In the genomic region with DNA sequence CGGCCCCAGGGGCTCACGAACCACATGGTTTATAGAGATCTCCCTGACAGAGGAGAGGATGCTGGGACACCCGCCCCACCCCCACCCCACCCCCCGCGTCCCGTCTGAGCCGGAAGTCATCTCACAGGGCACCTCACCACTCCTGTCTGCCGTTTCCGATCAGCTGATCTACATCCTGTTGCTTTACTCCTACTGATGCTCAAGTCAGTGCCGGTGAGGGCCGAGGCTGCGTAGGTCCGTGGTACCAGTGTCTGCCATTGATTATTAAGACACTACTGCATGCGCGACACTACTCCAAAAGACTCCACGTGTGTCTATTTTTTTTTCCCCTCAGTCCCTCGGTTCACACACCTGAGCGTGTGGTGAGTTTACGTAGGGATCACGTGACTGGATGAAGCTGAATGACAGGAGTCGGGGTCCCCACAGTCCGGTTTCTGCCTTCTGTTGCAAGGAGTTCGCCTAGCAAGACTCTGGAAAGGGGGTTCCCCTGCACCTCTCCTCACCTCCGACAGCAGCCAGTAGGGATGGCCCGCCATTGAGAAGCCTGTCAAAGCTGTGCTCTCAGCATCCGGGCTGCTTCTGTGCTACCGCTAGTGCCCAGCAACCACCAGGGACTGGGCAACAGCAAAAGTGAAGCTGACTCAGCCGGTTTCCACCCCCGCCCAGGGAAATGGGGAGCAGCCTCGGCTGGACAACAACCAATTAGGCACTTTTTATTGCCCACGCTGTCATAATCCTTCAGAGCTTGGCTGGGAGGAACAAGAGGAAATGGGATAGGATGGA, we compare ENCODE assay signal across 7 mouse cellular contexts. TPM values are rescaled to one million over a fixed set of nuclear protein-coding genes. Genes with fewer than 3 reads are reported as not detected.
DNase-seq lines count a peak whose midpoint lies in the region; ATAC-seq and TF ChIP-seq lines count a peak whose summit lies in the region.

No protein-coding gene starts in this region.

- no peak for TF ChIP-seq POLR2A in bone marrow macrophage, adult 2 months (IDR thresholded peaks at IDR 0.05; ENCODE audit: borderline replicate concordance, low read depth, low read length)

- 0 out of 2 replicates have a peak, but pooled peaks cover 5% of the 10 kb centered on the region for H3K27me3 ChIP-seq in neural tube, embryonic 11.5 days (ENCODE audit: control insufficient read depth, insufficient read depth, low read length)
- H3K27me3 ChIP-seq in hindbrain, embryonic 14.5 days (ENCODE audit: control insufficient read depth, insufficient read depth, low read length) = peaks cover 16% of the 10 kb centered on the region
- peaks cover 51% of the 10 kb centered on the region for H3K27me3 ChIP-seq in megakaryocyte, embryonic 14.5 days (replicated peaks)
- no peaks in the 10 kb centered on the region; the same call in none of the 2 replicates for H3K27me3 ChIP-seq in stomach, embryonic 16.5 days (ENCODE audit: control insufficient read depth, insufficient read depth, low read length)

- no peak for ATAC-seq in neural tube, embryonic 11.5 days (ENCODE audit: insufficient read depth, low FRiP score, low TSS enrichment)
- ATAC-seq in hindbrain, embryonic 14.5 days (ENCODE audit: low FRiP score) = peak; percentile 60; the same call in 1 of the 2 replicates
- ATAC-seq in stomach, embryonic 16.5 days (ENCODE audit: insufficient read depth, low FRiP score) = 0 out of 2 replicates have a peak, but pooled peaks have one; percentile 15

- H3K36me3 ChIP-seq in neural tube, embryonic 11.5 days (ENCODE audit: control insufficient read depth, insufficient read depth, low read length) = no peaks in the 10 kb centered on the region
- H3K36me3 ChIP-seq in hindbrain, embryonic 14.5 days (replicated peaks; ENCODE audit: control insufficient read depth, insufficient read depth) = no peaks in the 10 kb centered on the region
- no peaks in the 10 kb centered on the region for H3K36me3 ChIP-seq in megakaryocyte, embryonic 14.5 days (replicated peaks; ENCODE audit: low read length)
- no peaks in the 10 kb centered on the region for H3K36me3 ChIP-seq in stomach, embryonic 16.5 days (ENCODE audit: control insufficient read depth, insufficient read depth, low read length)

- H3K4me3 ChIP-seq in neural tube, embryonic 11.5 days (ENCODE audit: low read depth, low read length) = peak overlapping the region; percentile 17; the same call in 1 of the 2 replicates
- peak overlapping the region; percentile 12; the same call in 1 of the 2 replicates for H3K4me3 ChIP-seq in bone marrow macrophage, adult 2 months (ENCODE audit: insufficient read depth, low read length)
- peak overlapping the region; percentile 31 for H3K4me3 ChIP-seq in hindbrain, embryonic 14.5 days (replicated peaks; ENCODE audit: low read length)
- peak overlapping the region; percentile 88 for H3K4me3 ChIP-seq in megakaryocyte, embryonic 14.5 days (replicated peaks)
- peak overlapping the region; percentile 12 for H3K4me3 ChIP-seq in stomach, embryonic 16.5 days (replicated peaks; ENCODE audit: low read length)

- H3K9me3 ChIP-seq in neural tube, embryonic 11.5 days (ENCODE audit: control insufficient read depth, low read length) = no peaks in the 10 kb centered on the region
- H3K9me3 ChIP-seq in hindbrain, embryonic 14.5 days (ENCODE audit: control insufficient read depth, low read length) = no peaks in the 10 kb centered on the region
- peaks cover 8% of the 10 kb centered on the region for H3K9me3 ChIP-seq in megakaryocyte, embryonic 14.5 days
- H3K9me3 ChIP-seq in stomach, embryonic 16.5 days (replicated peaks; ENCODE audit: control insufficient read depth, low read length) = no peaks in the 10 kb centered on the region

- no peak overlapping the region for H3K27ac ChIP-seq in neural tube, embryonic 11.5 days (ENCODE audit: low read depth, low read length)
- no peak overlapping the region for H3K27ac ChIP-seq in bone marrow macrophage, adult 2 months (ENCODE audit: insufficient read depth, low read depth, low read length)
- H3K27ac ChIP-seq in hindbrain, embryonic 14.5 days = 0 out of 2 replicates have a peak overlapping the region, but pooled peaks have one; percentile 33
- H3K27ac ChIP-seq in stomach, embryonic 16.5 days (ENCODE audit: low read length) = no peak overlapping the region

- TF ChIP-seq CTCF in bone marrow macrophage, adult 2 months (IDR thresholded peaks at IDR 0.05; ENCODE audit: low read depth, low read length) = no peak

- DNase-seq in neural tube, embryonic 11.5 days (ENCODE audit: low spot score) = peak; percentile 42
- no peak for DNase-seq in neural tube, embryonic 10.5 days (ENCODE audit: extremely low spot score, low spot score)
- no peak for DNase-seq in hindbrain, embryonic 14.5 days (ENCODE audit: low spot score)
- DNase-seq in urinary bladder, adult 2 months (ENCODE audit: low spot score) = no peak

- peak overlapping the region; percentile 30; the same call in 1 of the 2 replicates for H3K9ac ChIP-seq in neural tube, embryonic 11.5 days (ENCODE audit: low read length)
- peak overlapping the region; percentile 41 for H3K9ac ChIP-seq in hindbrain, embryonic 14.5 days
- peak overlapping the region; percentile 21 for H3K9ac ChIP-seq in stomach, embryonic 16.5 days (ENCODE audit: low read length)

- 10% methylated on average over 31 of the region's 31 CpGs for WGBS in neural tube, embryonic 11.5 days
- WGBS in hindbrain, embryonic 14.5 days = 8% methylated on average over 31 of the region's 31 CpGs
- 6% methylated on average over 31 of the region's 31 CpGs for WGBS in stomach, embryonic 16.5 days

- peaks cover 22% of the 10 kb centered on the region for H3K4me1 ChIP-seq in neural tube, embryonic 11.5 days (ENCODE audit: control insufficient read depth, insufficient read depth, low read length)
- peaks cover 7% of the 10 kb centered on the region for H3K4me1 ChIP-seq in bone marrow macrophage, adult 2 months (ENCODE audit: control insufficient read depth, insufficient read depth, low read length)
- H3K4me1 ChIP-seq in hindbrain, embryonic 14.5 days (replicated peaks; ENCODE audit: control insufficient read depth, insufficient read depth, low read length) = peaks cover 4% of the 10 kb centered on the region; the same call in 1 of the 2 replicates
- H3K4me1 ChIP-seq in megakaryocyte, embryonic 14.5 days = peaks cover 61% of the 10 kb centered on the region
- H3K4me1 ChIP-seq in stomach, embryonic 16.5 days (ENCODE audit: control insufficient read depth, insufficient read depth, low read length) = peaks cover 9% of the 10 kb centered on the region; the same call in 1 of the 2 replicates

- H3K4me2 ChIP-seq in neural tube, embryonic 11.5 days (ENCODE audit: low read depth) = peak overlapping the region; percentile 47
- peak overlapping the region; percentile 54 for H3K4me2 ChIP-seq in hindbrain, embryonic 14.5 days (replicated peaks)
- peak overlapping the region; percentile 45 for H3K4me2 ChIP-seq in stomach, embryonic 16.5 days (ENCODE audit: low read depth, low read length)

RNA-seq across cellular contexts. Expression of a gene that starts 5.3 kb away (rescaled TPM):
- 26.9 and 29.4 TPM in 2 replicates for polyA plus RNA-seq in neural tube, embryonic 11.5 days (2014; fragmentation: Nextera tagmentation; extraction: Ambion mirVana)
- 18.1 and 22.3 TPM in 2 replicates for polyA plus RNA-seq in bone marrow macrophage, adult 2 months (2012; ENCODE audit: insufficient read depth, insufficient read length, missing spikeins)
- 14.4 and 14.9 TPM in 2 replicates for polyA plus RNA-seq in hindbrain, embryonic 14.5 days (2014; fragmentation: Nextera tagmentation; extraction: Ambion mirVana)
- polyA plus RNA-seq in megakaryocyte, embryonic 14.5 days (2012; ENCODE audit: insufficient read depth, low replicate concordance) = 34.2 and 36.6 TPM in 2 replicates
- 13.4 and 14.6 TPM in 2 replicates for polyA plus RNA-seq in stomach, embryonic 16.5 days (2015; fragmentation: Nextera tagmentation; extraction: Ambion mirVana)
- polyA plus RNA-seq in urinary bladder, adult 2 months (2012; rRNA removed) = 7.7 and 13.9 TPM in 2 replicates

RNA-seq across cellular contexts. Expression of a gene that starts 25.1 kb away (rescaled TPM):
- 0.09 and 0.20 TPM in 2 replicates for polyA plus RNA-seq in neural tube, embryonic 11.5 days (2014; fragmentation: Nextera tagmentation; extraction: Ambion mirVana)
- 0.31 and 0.37 TPM in 2 replicates for polyA plus RNA-seq in bone marrow macrophage, adult 2 months (2012; ENCODE audit: insufficient read depth, insufficient read length, missing spikeins)
- polyA plus RNA-seq in hindbrain, embryonic 14.5 days (2014; fragmentation: Nextera tagmentation; extraction: Ambion mirVana) = 0.09 and 0.16 TPM in 2 replicates
- polyA plus RNA-seq in megakaryocyte, embryonic 14.5 days (2012; ENCODE audit: insufficient read depth, low replicate concordance) = 0.77 and 1.4 TPM in 2 replicates
- 6.1 and 9.7 TPM in 2 replicates for polyA plus RNA-seq in stomach, embryonic 16.5 days (2015; fragmentation: Nextera tagmentation; extraction: Ambion mirVana)
- polyA plus RNA-seq in urinary bladder, adult 2 months (2012; rRNA removed) = 6.7 and 7.6 TPM in 2 replicates

RNA-seq across cellular contexts. Expression of a gene that starts 41.7 kb away (rescaled TPM):
- polyA plus RNA-seq in neural tube, embryonic 11.5 days (2014; fragmentation: Nextera tagmentation; extraction: Ambion mirVana) = 20.9 and 26.5 TPM in 2 replicates
- 1.5 and 2.2 TPM in 2 replicates for polyA plus RNA-seq in bone marrow macrophage, adult 2 months (2012; ENCODE audit: insufficient read depth, insufficient read length, missing spikeins)
- polyA plus RNA-seq in hindbrain, embryonic 14.5 days (2014; fragmentation: Nextera tagmentation; extraction: Ambion mirVana) = 11.5 and 12.7 TPM in 2 replicates
- 4.5 and 11.2 TPM in 2 replicates for polyA plus RNA-seq in megakaryocyte, embryonic 14.5 days (2012; ENCODE audit: insufficient read depth, low replicate concordance)
- polyA plus RNA-seq in stomach, embryonic 16.5 days (2015; fragmentation: Nextera tagmentation; extraction: Ambion mirVana) = 20.3 and 20.7 TPM in 2 replicates
- polyA plus RNA-seq in urinary bladder, adult 2 months (2012; rRNA removed) = 10.3 and 12.5 TPM in 2 replicates

RNA-seq across cellular contexts. Expression of a gene that starts 44.3 kb away (rescaled TPM):
- 24.0 and 26.2 TPM in 2 replicates for polyA plus RNA-seq in neural tube, embryonic 11.5 days (2014; fragmentation: Nextera tagmentation; extraction: Ambion mirVana)
- polyA plus RNA-seq in bone marrow macrophage, adult 2 months (2012; ENCODE audit: insufficient read depth, insufficient read length, missing spikeins) = 17.5 and 18.1 TPM in 2 replicates
- polyA plus RNA-seq in hindbrain, embryonic 14.5 days (2014; fragmentation: Nextera tagmentation; extraction: Ambion mirVana) = 27.5 and 28.9 TPM in 2 replicates
- 2.0 and 16.6 TPM in 2 replicates for polyA plus RNA-seq in megakaryocyte, embryonic 14.5 days (2012; ENCODE audit: insufficient read depth, low replicate concordance)
- polyA plus RNA-seq in stomach, embryonic 16.5 days (2015; fragmentation: Nextera tagmentation; extraction: Ambion mirVana) = 70.7 and 76.8 TPM in 2 replicates
- polyA plus RNA-seq in urinary bladder, adult 2 months (2012; rRNA removed) = 22.4 and 25.5 TPM in 2 replicates

RNA-seq across cellular contexts. Expression of a gene that starts 53.1 kb away (rescaled TPM):
- polyA plus RNA-seq in neural tube, embryonic 11.5 days (2014; fragmentation: Nextera tagmentation; extraction: Ambion mirVana) = 2.7 and 3.1 TPM in 2 replicates
- polyA plus RNA-seq in bone marrow macrophage, adult 2 months (2012; ENCODE audit: insufficient read depth, insufficient read length, missing spikeins) = not detected in 2 replicates
- polyA plus RNA-seq in hindbrain, embryonic 14.5 days (2014; fragmentation: Nextera tagmentation; extraction: Ambion mirVana) = 2.6 and 4.3 TPM in 2 replicates
- polyA plus RNA-seq in megakaryocyte, embryonic 14.5 days (2012; ENCODE audit: insufficient read depth, low replicate concordance) = not detected in 2 replicates
- 0.34 and 0.62 TPM in 2 replicates for polyA plus RNA-seq in stomach, embryonic 16.5 days (2015; fragmentation: Nextera tagmentation; extraction: Ambion mirVana)
- 0.21 and 0.52 TPM in 2 replicates for polyA plus RNA-seq in urinary bladder, adult 2 months (2012; rRNA removed)

Comparison
In these comparisons a context has a peak if more than half of its experiments do, and no peak if none do; other contexts are left out.
1. H3K4me3 ChIP-seq: peak in every context shown above with its lines; median percentile 88 in megakaryocyte, embryonic 14.5 days; 31 in hindbrain, embryonic 14.5 days; 17 in neural tube, embryonic 11.5 days; 12 in bone marrow macrophage, adult 2 months; 12 in stomach, embryonic 16.5 days.